Mouse (Mus musculus): ENCODE results near the gene Hoxb3. TPM values are rescaled to one million over a fixed set of nuclear protein-coding genes. Genes with fewer than 3 reads are reported as not detected.

Hoxb3 gene
- polyA plus RNA-seq, 1 experiment from 2014 or later: 4.2 TPM

DNA sequence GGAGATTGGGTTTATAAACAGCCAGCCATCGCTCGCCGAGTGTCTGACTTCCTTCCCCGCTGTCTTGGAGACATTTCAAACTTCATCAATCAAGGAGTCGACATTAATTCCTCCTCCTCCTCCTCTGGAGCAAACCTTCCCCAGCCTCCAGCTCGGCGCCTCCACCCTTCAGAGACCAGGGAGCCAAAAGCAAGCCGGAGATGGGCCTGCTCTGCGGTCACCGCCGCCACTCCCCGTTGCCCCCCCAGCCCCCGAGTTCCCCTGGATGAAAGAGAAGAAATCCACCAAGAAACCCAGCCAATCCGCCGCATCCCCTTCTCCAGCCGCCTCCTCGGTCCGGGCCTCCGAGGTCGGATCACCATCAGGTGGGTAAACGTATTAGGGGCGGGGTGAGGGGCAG is 28.7 kb downstream of the Hoxb3 start:
- Histone ChIP-seq H3K36me3 (ENCODE audit: insufficient read depth, low read length) (0 out of 2 replicates have a peak, but pooled peaks cover 3% of the 10 kb centered on the region), H3K4me1 (replicated peaks; ENCODE audit: insufficient read depth, low read length) (peaks cover 37% of the 10 kb centered on the region), H3K4me3 (replicated peaks; ENCODE audit: low read depth, low read length) (peak overlapping the region; percentile 89), H3K9ac (ENCODE audit: low read depth, low read length) (peak overlapping the region; percentile 99), H3K27me3 (ENCODE audit: insufficient read depth, low read length) (no peaks in the 10 kb centered on the region), H3K9me3 (replicated peaks; ENCODE audit: low read length) (no peaks in the 10 kb centered on the region), H3K4me2 (ENCODE audit: low read length) (peak overlapping the region; percentile 92), H3K27ac (peak overlapping the region; percentile 98)
- no peak for TF ChIP-seq CTCF (IDR thresholded peaks at IDR 0.05; ENCODE audit: low read depth)
- DNase-seq (ENCODE audit: low spot score) (peak; percentile 94), ATAC-seq (replicated peaks; ENCODE audit: low FRiP score, low read depth) (0 out of 2 replicates have a peak, but pooled peaks have one; percentile 4)
- 1% methylated on average over 22 of the region's 22 CpGs for WGBS

- ATAC-seq (replicated peaks; ENCODE audit: low FRiP score, low read depth): 0 out of 2 replicates have a peak, but pooled peaks have one; percentile 4
- H3K27me3 ChIP-seq (ENCODE audit: insufficient read depth, low read length): no peaks in the 10 kb centered on the region
Observed at GRCm38 (mm10) chr11:96352691-96353521, 29.8 kb downstream of the Hoxb3 start.

GRCm38 (mm10) chr11:96353522-96353841 is 30.4 kb downstream of the Hoxb3 start:
- 1% methylated on average over 14 of the region's 14 CpGs for WGBS

More at GRCm38 (mm10) chr11:96352691-96353521, 29.8 kb downstream of the Hoxb3 start:
- Histone ChIP-seq H3K9me3 (replicated peaks; ENCODE audit: low read length) (no peaks in the 10 kb centered on the region), H3K4me3 (replicated peaks; ENCODE audit: low read depth, low read length) (peak overlapping the region; percentile 89), H3K4me1 (replicated peaks; ENCODE audit: insufficient read depth, low read length) (peaks cover 30% of the 10 kb centered on the region), H3K27ac (peak overlapping the region; percentile 98), H3K9ac (ENCODE audit: low read depth, low read length) (peak overlapping the region; percentile 99), H3K4me2 (ENCODE audit: low read length) (peak overlapping the region; percentile 92), H3K36me3 (ENCODE audit: insufficient read depth, low read length) (0 out of 2 replicates have a peak, but pooled peaks cover 3% of the 10 kb centered on the region)
- DNase-seq (ENCODE audit: low spot score): peak; percentile 79
- under 1% methylated on average over 73 of the region's 75 CpGs for WGBS
- no peak for TF ChIP-seq CTCF (IDR thresholded peaks at IDR 0.05; ENCODE audit: low read depth)

DNA sequence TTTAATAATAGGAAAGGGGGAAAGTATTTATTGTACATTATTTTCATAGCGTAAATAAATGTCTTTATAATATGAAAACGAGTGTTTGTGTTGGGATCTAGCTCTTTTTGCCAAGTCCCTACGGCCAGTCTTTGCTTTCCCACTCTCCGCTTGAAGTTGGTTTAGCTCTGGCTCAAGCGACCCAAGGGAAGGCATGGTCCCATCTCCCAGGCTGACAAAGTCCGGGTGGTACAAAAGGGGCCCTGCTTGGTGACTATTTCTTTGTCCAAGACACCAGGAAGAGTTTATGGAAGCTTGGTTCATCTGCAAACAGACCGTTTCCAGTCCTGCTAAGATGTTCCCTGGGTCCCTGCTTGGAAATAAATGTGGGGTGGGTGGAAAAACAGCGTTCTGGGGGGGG is 30.8 kb downstream of the Hoxb3 start:
- peak overlapping the region; percentile 89 for H3K4me3 ChIP-seq (replicated peaks; ENCODE audit: low read depth, low read length)
- 7% methylated on average over 8 of the region's 8 CpGs for WGBS
- peak overlapping the region; percentile 99 for H3K9ac ChIP-seq (ENCODE audit: low read depth, low read length)
- H3K27me3 ChIP-seq (ENCODE audit: insufficient read depth, low read length): no peaks in the 10 kb centered on the region
- DNase-seq (ENCODE audit: low spot score) (no peak), ATAC-seq (replicated peaks; ENCODE audit: low FRiP score, low read depth) (no peak)
- H3K4me2 ChIP-seq (ENCODE audit: low read length): peak overlapping the region; percentile 92
- TF ChIP-seq CTCF (IDR thresholded peaks at IDR 0.05; ENCODE audit: low read depth): no peak
- peak overlapping the region; percentile 98 for H3K27ac ChIP-seq
- H3K36me3 ChIP-seq (ENCODE audit: insufficient read depth, low read length): 0 out of 2 replicates have a peak, but pooled peaks cover 3% of the 10 kb centered on the region
- no peaks in the 10 kb centered on the region for H3K9me3 ChIP-seq (replicated peaks; ENCODE audit: low read length)
- H3K4me1 ChIP-seq (replicated peaks; ENCODE audit: insufficient read depth, low read length): peaks cover 24% of the 10 kb centered on the region

More at GRCm38 (mm10) chr11:96353522-96353841, 30.4 kb downstream of the Hoxb3 start:
- Histone ChIP-seq H3K9ac (ENCODE audit: low read depth, low read length) (peak overlapping the region; percentile 99), H3K36me3 (ENCODE audit: insufficient read depth, low read length) (0 out of 2 replicates have a peak, but pooled peaks cover 3% of the 10 kb centered on the region), H3K27me3 (ENCODE audit: insufficient read depth, low read length) (no peaks in the 10 kb centered on the region), H3K4me1 (replicated peaks; ENCODE audit: insufficient read depth, low read length) (peaks cover 25% of the 10 kb centered on the region), H3K4me2 (ENCODE audit: low read length) (peak overlapping the region; percentile 92), H3K4me3 (replicated peaks; ENCODE audit: low read depth, low read length) (peak overlapping the region; percentile 89), H3K27ac (peak overlapping the region; percentile 98), H3K9me3 (replicated peaks; ENCODE audit: low read length) (no peaks in the 10 kb centered on the region)
- no peak for TF ChIP-seq CTCF (IDR thresholded peaks at IDR 0.05; ENCODE audit: low read depth)
- no peak for DNase-seq (ENCODE audit: low spot score)
- no peak for ATAC-seq (replicated peaks; ENCODE audit: low FRiP score, low read depth)

- 0 out of 2 replicates have a peak, but pooled peaks cover 3% of the 10 kb centered on the region for H3K36me3 ChIP-seq (ENCODE audit: insufficient read depth, low read length)
- ATAC-seq (replicated peaks; ENCODE audit: low FRiP score, low read depth) (no peak), DNase-seq (ENCODE audit: low spot score) (peak; percentile 83)
- no peaks in the 10 kb centered on the region for H3K9me3 ChIP-seq (replicated peaks; ENCODE audit: low read length)
- WGBS: 2% methylated on average over 25 of the region's 25 CpGs
- H3K4me3 ChIP-seq (replicated peaks; ENCODE audit: low read depth, low read length): peak overlapping the region; percentile 89
- peaks cover 21% of the 10 kb centered on the region for H3K4me1 ChIP-seq (replicated peaks; ENCODE audit: insufficient read depth, low read length)
- peak overlapping the region; percentile 92 for H3K4me2 ChIP-seq (ENCODE audit: low read length)
- H3K27me3 ChIP-seq (ENCODE audit: insufficient read depth, low read length): no peaks in the 10 kb centered on the region
- peak overlapping the region; percentile 99 for H3K9ac ChIP-seq (ENCODE audit: low read depth, low read length)
- TF ChIP-seq CTCF (IDR thresholded peaks at IDR 0.05; ENCODE audit: low read depth): no peak
- peak overlapping the region; percentile 98 for H3K27ac ChIP-seq
Observed at GRCm38 (mm10) chr11:96354376-96354775, 31.2 kb downstream of the Hoxb3 start.

GRCm38 (mm10) chr11:96354801-96355311 is 31.7 kb downstream of the Hoxb3 start:
- WGBS: 10% methylated on average over 9 of the region's 9 CpGs

More at GRCm38 (mm10) chr11:96354801-96355311, 31.7 kb downstream of the Hoxb3 start:
- Histone ChIP-seq H3K27ac (peak overlapping the region; percentile 98), H3K27me3 (ENCODE audit: insufficient read depth, low read length) (no peaks in the 10 kb centered on the region), H3K4me1 (replicated peaks; ENCODE audit: insufficient read depth, low read length) (peaks cover 21% of the 10 kb centered on the region), H3K4me3 (replicated peaks; ENCODE audit: low read depth, low read length) (peak overlapping the region; percentile 89), H3K4me2 (ENCODE audit: low read length) (peak overlapping the region; percentile 92), H3K36me3 (ENCODE audit: insufficient read depth, low read length) (0 out of 2 replicates have a peak, but pooled peaks cover 3% of the 10 kb centered on the region), H3K9ac (ENCODE audit: low read depth, low read length) (peak overlapping the region; percentile 99), H3K9me3 (replicated peaks; ENCODE audit: low read length) (no peaks in the 10 kb centered on the region)
- no peak for TF ChIP-seq CTCF (IDR thresholded peaks at IDR 0.05; ENCODE audit: low read depth)
- ATAC-seq (replicated peaks; ENCODE audit: low FRiP score, low read depth): no peak
- peak; percentile 61 for DNase-seq (ENCODE audit: low spot score)

Data from kidney, postnatal 0 days (tissue).